Mouse (Mus musculus) adrenal gland (tissue): ENCODE measurements at regions not wholly inside any gene's neighbourhood (a gene's known extent, or its start where the extent isn't known, plus 50 kb on each side); places are given as distances from the start of the nearest gene placed in this dataset.

Experiments
- intact Hi-C: fragments of 180-260 bp; cut with DNase I; formaldehyde crosslinking; loops from one replicate; pipeline ENCODE4 v1.15.1; 2025

DNA sequence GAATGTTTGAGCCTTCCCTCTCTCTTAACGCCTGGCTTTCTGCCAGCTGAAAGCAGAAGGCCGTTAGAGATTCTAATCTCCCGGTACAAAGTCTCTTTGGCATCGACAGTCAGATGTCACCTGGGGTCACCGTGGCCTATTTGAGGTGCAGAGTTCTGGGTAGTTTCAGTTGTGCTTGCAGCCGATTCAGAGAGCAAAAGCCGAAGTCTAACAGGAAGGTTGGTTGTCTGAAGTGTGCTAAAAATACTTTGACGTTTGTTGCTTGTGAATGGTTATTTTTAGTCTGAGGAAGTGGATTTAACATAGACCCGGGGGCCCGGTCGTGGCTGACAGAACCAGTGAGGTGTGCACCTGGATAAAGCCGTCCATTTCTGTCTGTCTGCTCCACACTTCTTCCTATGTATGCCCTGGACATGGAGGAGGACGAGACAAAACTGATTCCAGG lies 281.2 kb downstream of the Cd83 start:
- intact Hi-C loops: no loop called here

GRCm38 (mm10) chr13:44067244-44067643 lies 282.7 kb downstream of the Cd83 start:
- intact Hi-C loops: no loop called here

- intact Hi-C loops: no loop called here
These were observed 284.4 kb downstream of the Cd83 start for GRCm38 (mm10) chr13:44068951-44069350.

GRCm38 (mm10) chr13:44073122-44073521 lies 288.5 kb downstream of the Cd83 start:
- intact Hi-C loops: no loop called here

DNA sequence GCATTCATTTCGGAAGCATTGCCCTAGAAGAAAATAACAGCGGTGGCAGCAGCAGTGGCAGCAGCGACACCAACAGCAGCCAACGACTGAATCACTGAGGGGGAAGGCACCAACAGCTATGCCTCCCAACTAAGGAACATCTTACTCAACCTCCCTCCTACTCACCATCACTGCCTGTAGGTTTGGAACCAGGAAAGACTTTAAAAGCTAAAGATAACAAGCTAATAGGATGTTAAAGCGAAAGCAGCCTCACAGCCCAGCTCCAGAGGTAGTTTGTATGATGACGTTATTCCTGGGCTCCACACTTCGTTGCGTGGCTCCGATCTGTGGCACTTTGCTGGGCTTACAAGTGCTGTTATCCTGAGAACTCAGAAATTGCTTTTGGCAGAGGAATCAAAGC lies 289.6 kb downstream of the Cd83 start:
- intact Hi-C loops: no loop called here

DNA sequence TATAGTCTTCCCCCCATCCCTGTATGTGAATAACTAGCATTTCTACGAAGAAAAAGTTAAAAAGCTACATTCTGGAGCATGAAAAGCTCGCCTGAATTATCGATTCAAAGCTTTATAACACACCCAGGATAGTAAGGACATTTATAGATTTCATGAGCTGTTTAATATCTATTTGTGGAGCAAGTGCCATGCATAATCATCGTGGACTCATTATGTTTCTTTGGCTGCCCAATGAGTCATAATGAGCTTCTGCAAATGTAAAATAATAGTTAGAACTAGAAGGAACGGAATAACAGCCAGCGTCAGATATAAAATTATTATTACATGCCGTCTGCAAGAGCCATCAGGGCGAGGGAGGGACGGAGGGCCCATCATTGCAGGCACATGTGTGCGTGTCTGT lies 292.4 kb downstream of the Cd83 start:
- intact Hi-C loops: no loop called here

- intact Hi-C loops: no loop called here
These were observed 301.3 kb downstream of the Cd83 start for GRCm38 (mm10) chr13:44085621-44086510.

- intact Hi-C loops: no loop called here
These were observed 302.2 kb downstream of the Cd83 start for GRCm38 (mm10) chr13:44086801-44087200.

GRCm38 (mm10) chr13:44097141-44097540 lies 312.6 kb downstream of the Cd83 start:
- intact Hi-C loops: no loop called here

DNA sequence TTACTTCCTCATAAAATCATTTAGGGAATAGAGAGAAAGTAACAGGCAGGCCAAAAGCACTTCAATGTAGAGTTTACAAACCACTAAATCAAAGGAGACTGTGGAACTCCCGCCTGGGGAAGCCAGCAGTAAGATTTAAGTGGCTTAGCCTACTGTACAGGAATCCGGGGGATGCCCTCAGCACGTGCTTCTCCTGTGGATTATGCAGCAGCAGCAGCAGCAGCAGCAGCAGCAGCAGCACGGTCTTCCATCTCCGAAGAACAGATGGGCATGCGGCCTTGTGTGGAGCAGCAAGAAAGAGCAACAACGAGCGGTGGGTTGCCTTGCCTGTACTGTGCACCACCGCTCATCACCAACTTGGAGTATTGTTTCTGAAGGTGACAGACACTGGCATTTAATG lies 314.9 kb downstream of the Cd83 start:
- intact Hi-C loops: no loop called here

DNA sequence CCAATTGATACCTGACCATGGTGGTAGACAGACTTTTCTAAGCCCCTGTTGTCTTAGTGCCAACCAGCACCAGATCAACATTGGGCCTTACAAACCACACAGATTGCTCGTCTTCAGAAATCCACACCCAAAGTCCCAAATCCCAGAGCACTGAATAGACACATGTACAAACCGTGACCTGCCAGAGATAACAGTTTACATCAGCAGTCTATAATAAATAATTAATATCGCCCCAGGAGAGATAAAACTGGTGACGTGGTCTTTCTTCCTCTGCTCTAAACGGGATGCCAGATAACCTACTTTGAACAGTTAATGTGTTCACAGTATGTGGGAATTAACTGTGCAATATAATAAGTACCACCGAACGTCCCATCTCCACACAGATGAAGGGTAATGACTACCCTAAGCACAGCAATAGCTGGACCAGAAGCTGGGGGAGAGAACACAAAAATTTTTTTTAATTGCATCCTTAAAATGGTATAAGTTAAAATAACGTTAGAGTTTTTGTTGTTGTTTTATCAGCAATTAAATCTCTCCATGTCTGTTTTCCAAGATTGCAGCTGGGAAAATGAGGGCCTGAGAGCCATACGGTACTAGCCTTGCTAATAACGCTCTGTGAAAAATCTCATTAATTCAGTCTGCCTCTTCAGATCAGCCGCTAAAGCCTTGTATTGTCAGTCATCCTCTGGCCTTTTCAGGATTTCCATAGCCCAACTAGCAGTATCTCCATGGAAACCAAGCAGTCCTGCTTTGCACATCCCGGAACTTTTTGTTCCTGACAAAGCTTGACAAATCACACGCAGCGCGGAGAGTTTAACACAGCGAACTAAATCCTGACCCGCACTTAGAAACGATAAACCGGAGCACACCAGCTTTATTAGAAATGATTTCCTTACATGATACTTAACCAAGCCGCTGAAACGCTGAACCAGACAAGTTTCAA lies 315.8 kb downstream of the Cd83 start:
- intact Hi-C loops: no loop called here

DNA sequence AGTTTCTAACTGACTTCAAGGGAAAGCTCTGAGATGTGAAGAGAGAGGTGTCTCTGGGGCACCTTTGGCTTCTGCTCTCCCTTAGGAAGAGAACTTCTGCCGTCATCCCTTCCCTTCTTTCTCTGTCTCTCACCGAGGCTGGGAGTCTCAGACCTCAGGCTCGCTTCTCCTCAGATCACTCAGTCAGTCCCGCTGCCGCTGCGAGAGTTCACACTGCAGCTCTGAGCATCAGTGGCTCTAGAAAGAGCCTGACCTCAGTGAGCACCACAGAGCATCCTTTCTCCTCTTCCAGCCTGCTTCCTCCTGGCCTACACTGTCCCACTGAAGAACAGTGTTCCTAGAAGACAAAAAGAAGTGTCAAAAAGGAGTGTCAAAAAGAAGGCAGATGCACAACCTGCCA lies 316.6 kb downstream of the Cd83 start:
- intact Hi-C loops: no loop called here

GRCm38 (mm10) chr13:44101806-44102205 lies 317.2 kb downstream of the Cd83 start:
- intact Hi-C loops: no loop called here

DNA sequence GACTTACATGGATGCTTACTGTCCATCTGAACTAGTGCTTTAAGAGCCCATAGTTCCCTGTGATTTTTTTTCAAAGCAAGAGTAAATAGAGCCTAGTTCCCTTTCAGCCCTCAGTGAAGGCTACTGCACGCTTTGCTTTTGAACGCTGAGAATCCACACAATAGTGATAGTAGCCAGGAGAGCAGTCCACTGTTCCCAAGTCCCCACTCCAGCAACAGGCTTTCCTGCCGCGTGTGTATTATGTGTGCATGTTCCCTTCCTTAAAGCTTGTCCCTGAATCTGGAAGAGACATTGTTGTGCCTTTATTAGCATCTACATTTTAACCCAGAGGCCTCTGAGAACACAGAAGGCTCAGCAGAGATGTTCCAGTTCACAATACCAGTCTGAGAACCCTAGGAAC lies 317.7 kb downstream of the Cd83 start:
- intact Hi-C loops: no loop called here

GRCm38 (mm10) chr13:44103340-44103739 lies 318.8 kb downstream of the Cd83 start:
- intact Hi-C loops: no loop called here

- intact Hi-C loops: no loop called here
These were observed 320.6 kb downstream of the Cd83 start for GRCm38 (mm10) chr13:44105161-44105560.

DNA sequence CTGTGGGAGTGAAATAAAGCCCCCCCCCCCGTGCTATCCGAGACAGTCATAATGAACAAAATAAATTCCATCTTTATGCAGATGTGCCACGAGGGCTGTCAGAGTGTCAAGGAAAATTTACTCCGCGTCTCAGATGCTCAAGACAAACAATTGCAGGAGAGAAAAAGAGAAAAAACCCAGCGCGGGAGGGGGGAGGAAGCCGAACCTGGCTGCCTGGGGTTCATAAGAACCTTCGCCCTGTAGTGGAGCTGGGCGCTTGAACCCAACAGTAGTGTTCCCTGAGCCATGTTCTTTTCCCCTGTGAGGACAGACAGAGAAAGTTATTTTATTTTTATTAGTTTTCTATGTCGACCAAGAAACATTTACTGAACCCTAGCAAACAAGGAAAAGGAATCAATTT lies 324.1 kb downstream of the Cd83 start:
- intact Hi-C loops: no loop called here

GRCm38 (mm10) chr13:44113043-44113442 lies 328.5 kb downstream of the Cd83 start:
- intact Hi-C loops: no loop called here

DNA sequence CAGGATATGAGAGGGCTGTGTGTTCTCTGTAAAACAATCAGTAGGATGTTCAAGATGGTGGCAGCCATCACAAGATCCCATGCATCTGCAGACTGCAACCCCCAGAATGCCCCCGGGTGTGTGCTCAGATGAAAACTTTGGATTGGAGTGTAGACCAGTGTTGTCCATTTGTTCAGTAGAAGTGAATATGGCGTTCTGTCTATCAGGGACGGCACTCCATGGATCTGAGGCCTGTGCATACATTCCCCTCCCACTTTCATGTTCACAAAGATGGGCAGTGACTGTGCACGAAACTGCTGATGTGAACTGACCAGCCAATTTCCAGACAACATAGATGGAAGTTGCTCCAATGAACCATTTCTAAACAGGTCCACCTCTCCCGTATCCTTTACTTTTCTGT lies 330.3 kb downstream of the Cd83 start:
- intact Hi-C loops: no loop called here

GRCm38 (mm10) chr13:44117841-44118240 lies 333.3 kb downstream of the Cd83 start:
- intact Hi-C loops: no loop called here

DNA sequence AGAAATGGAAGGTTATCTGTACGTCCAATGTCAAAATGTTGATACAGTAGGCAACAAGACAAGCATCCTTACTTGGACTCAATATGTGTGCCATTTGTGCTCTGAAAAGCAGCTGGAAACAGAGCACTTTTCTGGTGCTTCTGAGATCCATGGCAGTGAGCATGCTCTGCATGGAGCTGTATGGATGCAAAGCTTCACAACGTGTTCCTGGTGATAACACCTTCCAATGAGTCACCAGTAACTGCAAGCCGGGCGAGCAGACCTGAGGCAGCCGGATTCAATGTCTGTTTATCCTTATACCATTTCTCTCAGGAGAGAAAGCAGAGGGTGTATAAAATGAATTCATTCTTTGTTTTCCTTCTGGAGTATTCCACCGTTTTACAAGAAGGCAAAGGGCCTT lies 334.3 kb downstream of the Cd83 start:
- intact Hi-C loops: no loop called here

GRCm38 (mm10) chr13:44121241-44121671 lies 336.7 kb downstream of the Cd83 start:
- intact Hi-C loops: no loop called here
